Mouse (Mus musculus) heart, embryonic 16.5 days (tissue): ENCODE results near the gene Timm17a. TPM values are rescaled to one million over a fixed set of nuclear protein-coding genes. Genes with fewer than 3 reads are reported as not detected.
A peak's percentile ranks its signal among the peaks of the same experiment; 100 is the strongest.

Experiments
- ATAC-seq: fragments of 200-750 bp; cut with Nextera tagmentation; replicated peaks from 2 replicates; pipeline ENCODE4 v1.8.0; 2017; ENCODE audit warnings: moderate number of reproducible peaks; ENCODE audit not compliant: insufficient read depth, low FRiP score; ENCODE audit errors: extremely low read depth
- H3K27ac ChIP-seq: fragments of 300-500 bp; sonication (generic); 2 replicates; pipeline ENCODE4 v1.5.1; 2014; ENCODE audit warnings: mild to moderate bottlenecking, low read length, control low read depth, moderate library complexity
- H3K27me3 ChIP-seq: fragments of 300-500 bp; sonication (generic); 2 replicates; pipeline ENCODE4 v1.6.1; 2014; ENCODE audit warnings: low read length, mixed read lengths; ENCODE audit not compliant: control insufficient read depth, insufficient read depth
- H3K36me3 ChIP-seq: fragments of 300-500 bp; sonication (generic); 2 replicates; pipeline ENCODE4 v1.6.1; 2014; ENCODE audit not compliant: control insufficient read depth, insufficient read depth
- H3K4me1 ChIP-seq: fragments of 300-500 bp; sonication (generic); 2 replicates; pipeline ENCODE4 v1.6.1; 2014; ENCODE audit warnings: low read length, mixed read lengths; ENCODE audit not compliant: control insufficient read depth, insufficient read depth
- H3K4me2 ChIP-seq: fragments of 300-500 bp; sonication (generic); 2 replicates; pipeline ENCODE4 v1.6.1; 2014; ENCODE audit warnings: low read depth, mild to moderate bottlenecking, control low read depth, low read length
- H3K4me3 ChIP-seq: fragments of 300-500 bp; sonication (generic); 2 replicates; pipeline ENCODE4 v1.5.1; 2014; ENCODE audit warnings: mild to moderate bottlenecking, control low read depth, low read length
- H3K9ac ChIP-seq: fragments of 300-500 bp; sonication (generic); 2 replicates; pipeline ENCODE4 v1.6.1; 2014; ENCODE audit warnings: low read length, control low read depth
- H3K9me3 ChIP-seq: fragments of 300-500 bp; sonication (generic); replicated peaks from 2 replicates; pipeline ENCODE4 v1.6.1; 2016; ENCODE audit warnings: low read length; ENCODE audit not compliant: control insufficient read depth
- WGBS: fragments of 180-500 bp; shearing (Covaris S2); extraction: QIAGEN DNeasy Blood & Tissue Kit; methylation state at CpG from one replicate; pipeline ENCODE4 v1.1.7; 2014; 5-methylcytosine and 5-hydroxymethylcytosine counted together
- polyA plus RNA-seq: library from polyadenylated mRNA; unstranded; fragments of >200 nt; fragmentation: Nextera tagmentation; extraction: Ambion mirVana; gene quantifications from 2 replicates; pipeline ENCODE4 v1.2.1, GENCODE M21; 2015

Gene Timm17a
- polyA plus RNA-seq: 342 and 379 TPM in 2 replicates

DNA sequence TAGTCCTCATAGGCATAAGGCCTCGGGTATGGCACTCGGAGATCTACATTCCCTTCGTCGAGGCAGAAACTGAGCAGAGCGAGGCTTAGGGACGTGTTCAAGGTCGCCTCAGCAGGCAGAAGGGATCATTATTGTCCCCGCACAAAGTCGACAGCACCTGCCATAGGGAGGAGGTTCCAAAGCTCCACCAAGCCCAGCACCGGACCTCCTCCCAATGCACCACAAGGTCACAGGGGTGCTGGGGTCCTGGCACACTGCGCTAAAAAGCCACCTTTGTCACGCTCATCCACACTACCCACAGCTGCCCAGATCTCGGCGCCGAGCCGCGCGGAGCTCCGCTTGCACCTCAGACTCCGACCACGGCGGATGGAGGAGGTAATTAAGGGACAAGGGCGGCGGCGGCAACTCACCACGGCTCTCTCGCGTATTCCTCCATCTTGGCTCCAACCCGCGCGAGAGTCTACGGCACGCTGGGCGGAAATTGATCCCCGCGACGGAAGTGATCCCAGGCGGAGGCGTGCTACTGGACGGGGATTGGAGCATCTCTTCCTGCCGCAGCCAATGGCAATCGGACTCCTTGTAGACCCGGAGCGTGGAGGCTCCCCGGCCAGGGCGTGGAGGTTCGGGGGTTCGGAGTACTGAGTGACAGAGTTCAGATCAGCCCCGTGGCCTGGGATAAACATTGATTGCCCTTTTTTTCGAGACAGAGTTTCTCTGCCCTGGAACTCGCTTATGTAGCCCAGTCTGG is at the start of gene Timm17a:
TSS of gene Timm17a (minus strand) at position 495 of the 748 bp plus-strand sequence.
- Histone ChIP-seq H3K9ac (peak within 1 kb of the TSS; percentile 95), H3K27me3 (no peaks in the 10 kb centered on the region), H3K4me2 (peak within 1 kb of the TSS; percentile 85), H3K36me3 (peaks cover 10% of the 10 kb centered on the region), H3K4me1 (peaks cover 15% of the 10 kb centered on the region), H3K27ac (peak within 1 kb of the TSS; percentile 91), H3K9me3 (no peaks in the 10 kb centered on the region), H3K4me3 (peak within 1 kb of the TSS; percentile 85)
- ATAC-seq: peak; percentile 99
- under 1% methylated on average over 51 of the region's 51 CpGs for WGBS

DNA sequence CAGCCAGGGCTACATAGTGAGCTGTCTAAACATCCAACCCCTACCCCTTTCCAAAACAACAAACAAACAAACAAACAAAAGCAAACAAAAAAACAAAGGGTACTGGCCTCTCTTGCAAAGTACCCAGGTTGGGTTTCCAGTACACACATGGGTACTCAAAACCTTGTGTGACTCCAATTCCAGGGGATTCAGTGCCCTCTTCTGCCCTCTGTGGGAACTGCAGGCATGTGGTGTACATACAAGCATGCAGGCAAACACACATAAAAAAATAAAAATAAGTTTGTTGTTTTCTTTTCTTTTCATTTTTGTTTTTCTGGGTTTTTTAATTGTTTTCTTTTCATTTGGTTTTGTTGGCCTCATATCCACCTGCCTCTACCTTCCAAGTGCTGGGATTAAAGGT is 48.5 kb upstream of the Timm17a start:
- peaks cover 5% of the 10 kb centered on the region for H3K9me3 ChIP-seq
- no peak overlapping the region for H3K9ac ChIP-seq
- H3K4me3 ChIP-seq: no peak overlapping the region
- no peak overlapping the region for H3K4me2 ChIP-seq
- peaks cover 4% of the 10 kb centered on the region for H3K4me1 ChIP-seq
- no peak overlapping the region for H3K27ac ChIP-seq
- ATAC-seq: no peak
- no peaks in the 10 kb centered on the region; the same call in 1 of the 2 replicates for H3K27me3 ChIP-seq
- no peaks in the 10 kb centered on the region for H3K36me3 ChIP-seq

- no peak overlapping the region for H3K4me3 ChIP-seq
- no peak for ATAC-seq
- no peaks in the 10 kb centered on the region; the same call in 1 of the 2 replicates for H3K27me3 ChIP-seq
- H3K9ac ChIP-seq: no peak overlapping the region
- H3K9me3 ChIP-seq: peaks cover 5% of the 10 kb centered on the region
- no peak overlapping the region for H3K4me2 ChIP-seq
- no peaks in the 10 kb centered on the region; the same call in 1 of the 2 replicates for H3K4me1 ChIP-seq
- WGBS: 85% methylated on average over 4 of the region's 4 CpGs
- no peak overlapping the region for H3K27ac ChIP-seq
- no peaks in the 10 kb centered on the region for H3K36me3 ChIP-seq
Observed at GRCm38 (mm10) chr1:135361491-135361890, 47.9 kb upstream of the Timm17a start.

- Histone ChIP-seq H3K36me3 (no peaks in the 10 kb centered on the region), H3K27me3 (no peaks in the 10 kb centered on the region; the same call in 1 of the 2 replicates), H3K4me1 (no peaks in the 10 kb centered on the region; the same call in 1 of the 2 replicates), H3K4me3 (no peak overlapping the region), H3K9me3 (peaks cover 5% of the 10 kb centered on the region), H3K4me2 (no peak overlapping the region), H3K27ac (no peak overlapping the region), H3K9ac (no peak overlapping the region)
- WGBS: 17% methylated on average over 2 of the region's 2 CpGs
- no peak for ATAC-seq
Observed at GRCm38 (mm10) chr1:135359071-135359470, 45.5 kb upstream of the Timm17a start.

- H3K27me3 ChIP-seq: no peaks in the 10 kb centered on the region
- H3K4me1 ChIP-seq: peaks cover 5% of the 10 kb centered on the region; the same call in 1 of the 2 replicates
- H3K27ac ChIP-seq: no peak overlapping the region
- H3K9ac ChIP-seq: no peak overlapping the region
- WGBS: 72% methylated on average over 3 of the region's 3 CpGs
- no peak for ATAC-seq
- no peak overlapping the region for H3K4me2 ChIP-seq
- no peak overlapping the region for H3K4me3 ChIP-seq
- no peaks in the 10 kb centered on the region for H3K36me3 ChIP-seq
- no peaks in the 10 kb centered on the region for H3K9me3 ChIP-seq
Observed at GRCm38 (mm10) chr1:135351953-135352352, 38.4 kb upstream of the Timm17a start.

GRCm38 (mm10) chr1:135347498-135348169 is 34.1 kb upstream of the Timm17a start:
- Histone ChIP-seq H3K4me2 (no peak overlapping the region), H3K4me3 (no peak overlapping the region), H3K27ac (peak overlapping the region; percentile 57), H3K9ac (no peak overlapping the region), H3K27me3 (no peaks in the 10 kb centered on the region), H3K4me1 (peaks cover 5% of the 10 kb centered on the region; the same call in 1 of the 2 replicates), H3K9me3 (no peaks in the 10 kb centered on the region), H3K36me3 (no peaks in the 10 kb centered on the region)
- 36% methylated on average over 4 of the region's 4 CpGs for WGBS
- ATAC-seq: no peak

- H3K27me3 ChIP-seq: no peaks in the 10 kb centered on the region
- H3K4me2 ChIP-seq: no peak overlapping the region
- ATAC-seq: no peak
- no peaks in the 10 kb centered on the region for H3K9me3 ChIP-seq
- no peak overlapping the region for H3K4me3 ChIP-seq
- WGBS: 60% methylated on average over 3 of the region's 3 CpGs
- peak overlapping the region; percentile 42; the same call in 1 of the 2 replicates for H3K27ac ChIP-seq
- no peaks in the 10 kb centered on the region for H3K36me3 ChIP-seq
- no peak overlapping the region for H3K9ac ChIP-seq
- peaks cover 5% of the 10 kb centered on the region; the same call in 1 of the 2 replicates for H3K4me1 ChIP-seq
Observed at GRCm38 (mm10) chr1:135346891-135347290, 33.3 kb upstream of the Timm17a start.

DNA sequence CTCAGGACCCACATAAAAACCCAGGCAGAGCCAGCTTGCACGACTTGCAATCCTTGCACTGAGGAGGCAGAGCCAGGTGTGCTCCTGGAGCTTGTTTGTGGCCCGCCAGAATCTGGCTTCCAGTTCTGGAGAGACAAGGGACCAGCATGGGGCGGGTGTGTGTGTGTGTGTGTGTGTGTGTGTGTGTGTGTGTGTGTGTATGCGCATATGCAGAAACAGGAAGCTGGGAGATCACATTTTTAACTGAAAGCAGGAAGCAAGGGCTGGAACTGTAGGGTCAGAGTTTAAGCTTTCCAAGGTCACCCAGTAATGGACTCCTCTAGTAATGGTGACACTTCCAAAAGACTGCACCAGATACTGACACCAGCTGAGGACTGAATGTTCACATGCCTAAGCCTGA is 30.4 kb upstream of the Timm17a start:
- no peak overlapping the region for H3K9ac ChIP-seq
- peaks cover 5% of the 10 kb centered on the region; the same call in 1 of the 2 replicates for H3K4me1 ChIP-seq
- no peak overlapping the region for H3K4me3 ChIP-seq
- H3K9me3 ChIP-seq: no peaks in the 10 kb centered on the region
- no peak for ATAC-seq
- no peak overlapping the region for H3K4me2 ChIP-seq
- WGBS: 62% methylated on average over 4 of the region's 4 CpGs
- H3K36me3 ChIP-seq: no peaks in the 10 kb centered on the region
- H3K27me3 ChIP-seq: no peaks in the 10 kb centered on the region
- H3K27ac ChIP-seq: no peak overlapping the region

DNA sequence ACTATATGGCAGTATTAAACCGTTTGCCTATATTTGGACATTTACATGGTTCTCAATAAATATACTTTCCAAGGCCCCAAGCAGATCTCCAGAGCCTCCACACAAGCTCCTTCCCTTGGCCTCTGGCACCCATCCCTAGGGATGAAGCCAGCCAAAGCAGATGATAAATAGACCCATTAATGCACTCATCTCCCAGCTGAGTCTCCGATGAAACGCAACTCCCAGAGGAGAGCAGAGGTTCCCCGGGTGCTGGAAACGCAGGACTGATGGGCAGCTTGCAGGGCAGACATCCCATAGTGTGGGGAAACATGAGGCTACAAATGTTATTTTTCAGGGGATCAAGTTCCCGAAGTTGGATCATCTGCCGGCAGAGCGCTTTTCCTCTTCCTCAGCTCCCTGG is 28.4 kb upstream of the Timm17a start:
- no peak overlapping the region for H3K27ac ChIP-seq
- no peak overlapping the region for H3K9ac ChIP-seq
- H3K4me2 ChIP-seq: no peak overlapping the region
- no peaks in the 10 kb centered on the region for H3K9me3 ChIP-seq
- no peak for ATAC-seq
- no peak overlapping the region for H3K4me3 ChIP-seq
- WGBS: 70% methylated on average over 8 of the region's 8 CpGs
- H3K36me3 ChIP-seq: no peaks in the 10 kb centered on the region
- H3K27me3 ChIP-seq: no peaks in the 10 kb centered on the region
- H3K4me1 ChIP-seq: no peaks in the 10 kb centered on the region
